Mouse (Mus musculus) stomach, postnatal 0 days (tissue): ENCODE measurements around the gene F930015N05Rik.

Source experiments
- CTCF ChIP-seq: IDR thresholded peaks from 2 replicates; pipeline ENCODE4 v1.5.1; 2016; ENCODE audit warnings: antibody characterized with exemption, low read depth, mild to moderate bottlenecking, moderate library complexity
- EP300 ChIP-seq: optimal IDR thresholded peaks from 2 replicates; pipeline ENCODE3; 2016; ENCODE audit warnings: antibody characterized with exemption

DNA sequence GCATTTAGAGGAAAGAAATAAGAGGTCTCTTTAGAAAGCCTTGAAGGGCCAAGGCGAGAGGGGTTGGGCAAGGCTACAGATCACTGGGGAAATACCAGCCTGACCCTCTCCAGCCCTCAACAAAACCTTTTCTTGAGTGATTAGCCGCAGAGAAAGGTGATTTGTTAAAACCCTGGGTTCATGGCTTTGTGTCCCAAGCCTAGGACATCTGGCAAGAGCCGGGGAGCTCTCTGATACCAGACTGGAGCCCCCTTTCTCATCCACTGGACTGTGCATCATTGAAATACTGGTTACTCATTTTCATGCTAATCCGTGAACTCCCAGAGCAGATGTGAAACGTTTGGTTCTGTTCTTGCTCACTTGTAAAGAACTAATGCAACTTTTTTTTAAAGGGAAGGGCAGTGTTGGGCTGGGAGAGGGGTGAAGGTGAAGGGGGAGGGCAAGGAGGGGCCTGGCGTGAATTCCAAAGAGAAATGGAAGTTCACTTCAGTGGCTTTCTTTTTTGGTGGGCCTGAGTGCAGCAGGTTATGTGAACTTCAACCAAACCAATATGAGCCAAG lies 35.8 kb downstream of the F930015N05Rik start:
- TF ChIP-seq CTCF (no peak), EP300 (no peak)
